Mouse (Mus musculus): Measurements from ENCODE around the gene Gm29797. TPM values are rescaled to one million over a fixed set of nuclear protein-coding genes. Genes with fewer than 3 reads are reported as not detected.

Gene Gm29797
- polyA plus RNA-seq, 1 experiment from 2014 or later = not detected

- peaks cover 5% of the 10 kb centered on the region; the same call in 1 of the 2 replicates for H3K4me1 ChIP-seq
- no peak overlapping the region for H3K4me2 ChIP-seq (replicated peaks)
- no peak overlapping the region for H3K9ac ChIP-seq (replicated peaks)
- H3K9me3 ChIP-seq = no peaks in the 10 kb centered on the region
- H3K4me3 ChIP-seq = no peak overlapping the region
- no peak for ATAC-seq (ENCODE audit: low FRiP score, low read depth)
- H3K27ac ChIP-seq (replicated peaks) = no peak overlapping the region
- peaks cover 45% of the 10 kb centered on the region for H3K36me3 ChIP-seq
- WGBS = 67% methylated on average over 2 of the region's 2 CpGs
- 0 out of 2 replicates have a peak, but pooled peaks cover 3% of the 10 kb centered on the region for H3K27me3 ChIP-seq
Measured at GRCm38 (mm10) chr2:181657441-181657840, 607 bp downstream of the Gm29797 start.

DNA sequence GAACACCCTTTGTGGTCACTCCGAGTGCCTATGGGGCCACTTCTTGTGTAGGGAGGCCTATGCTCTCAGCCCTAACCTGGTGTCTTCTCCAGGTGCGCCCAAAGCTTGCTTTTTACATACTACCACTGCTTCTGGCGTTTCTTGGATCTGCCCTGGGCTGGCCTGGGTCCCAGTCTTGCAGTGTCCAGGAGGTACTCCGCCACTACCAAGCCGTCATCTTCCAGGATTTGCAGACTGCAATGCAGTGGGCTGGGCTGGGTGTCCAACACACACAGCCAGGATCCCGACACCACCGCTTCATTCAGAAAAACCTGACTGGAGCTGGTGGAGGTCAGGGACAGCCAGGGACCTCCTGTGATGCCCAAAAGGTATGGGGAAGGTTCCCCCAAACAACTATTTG is 1.7 kb downstream of the Gm29797 start:
- H3K4me1 ChIP-seq = peaks cover 5% of the 10 kb centered on the region; the same call in 1 of the 2 replicates
- H3K27me3 ChIP-seq = 0 out of 2 replicates have a peak, but pooled peaks cover 3% of the 10 kb centered on the region
- no peak overlapping the region for H3K4me2 ChIP-seq (replicated peaks)
- WGBS = 86% methylated on average over 7 of the region's 7 CpGs
- H3K27ac ChIP-seq (replicated peaks) = no peak overlapping the region
- H3K9me3 ChIP-seq = no peaks in the 10 kb centered on the region
- no peak overlapping the region for H3K4me3 ChIP-seq
- no peak for ATAC-seq (ENCODE audit: low FRiP score, low read depth)
- H3K36me3 ChIP-seq = peaks cover 34% of the 10 kb centered on the region
- no peak overlapping the region for H3K9ac ChIP-seq (replicated peaks)

GRCm38 (mm10) chr2:181658930-181659555 is 2.2 kb downstream of the Gm29797 start:
- Histone ChIP-seq H3K27me3 (0 out of 2 replicates have a peak, but pooled peaks cover 3% of the 10 kb centered on the region), H3K4me1 (peaks cover 5% of the 10 kb centered on the region; the same call in 1 of the 2 replicates), H3K4me3 (no peak overlapping the region), H3K9ac (replicated peaks) (no peak overlapping the region), H3K9me3 (no peaks in the 10 kb centered on the region), H3K4me2 (replicated peaks) (0 out of 2 replicates have a peak overlapping the region, but pooled peaks have one; percentile 15), H3K36me3 (peaks cover 29% of the 10 kb centered on the region), H3K27ac (replicated peaks) (no peak overlapping the region)
- ATAC-seq (ENCODE audit: low FRiP score, low read depth) = peak; percentile 49; the same call in 1 of the 2 replicates
- 32% methylated on average over 17 of the region's 17 CpGs for WGBS

- Histone ChIP-seq H3K36me3 (peaks cover 27% of the 10 kb centered on the region), H3K27me3 (0 out of 2 replicates have a peak, but pooled peaks cover 3% of the 10 kb centered on the region), H3K4me1 (peaks cover 5% of the 10 kb centered on the region; the same call in 1 of the 2 replicates), H3K9ac (replicated peaks) (0 out of 2 replicates have a peak overlapping the region, but pooled peaks have one; percentile 20), H3K4me3 (no peak overlapping the region), H3K9me3 (no peaks in the 10 kb centered on the region), H3K27ac (replicated peaks) (no peak overlapping the region), H3K4me2 (replicated peaks) (peak overlapping the region; percentile 15; the same call in 1 of the 2 replicates)
- WGBS = 12% methylated on average over 9 of the region's 9 CpGs
- peak; percentile 56; the same call in 1 of the 2 replicates for ATAC-seq (ENCODE audit: low FRiP score, low read depth)
Measured at GRCm38 (mm10) chr2:181659609-181660055, 2.8 kb downstream of the Gm29797 start.

DNA sequence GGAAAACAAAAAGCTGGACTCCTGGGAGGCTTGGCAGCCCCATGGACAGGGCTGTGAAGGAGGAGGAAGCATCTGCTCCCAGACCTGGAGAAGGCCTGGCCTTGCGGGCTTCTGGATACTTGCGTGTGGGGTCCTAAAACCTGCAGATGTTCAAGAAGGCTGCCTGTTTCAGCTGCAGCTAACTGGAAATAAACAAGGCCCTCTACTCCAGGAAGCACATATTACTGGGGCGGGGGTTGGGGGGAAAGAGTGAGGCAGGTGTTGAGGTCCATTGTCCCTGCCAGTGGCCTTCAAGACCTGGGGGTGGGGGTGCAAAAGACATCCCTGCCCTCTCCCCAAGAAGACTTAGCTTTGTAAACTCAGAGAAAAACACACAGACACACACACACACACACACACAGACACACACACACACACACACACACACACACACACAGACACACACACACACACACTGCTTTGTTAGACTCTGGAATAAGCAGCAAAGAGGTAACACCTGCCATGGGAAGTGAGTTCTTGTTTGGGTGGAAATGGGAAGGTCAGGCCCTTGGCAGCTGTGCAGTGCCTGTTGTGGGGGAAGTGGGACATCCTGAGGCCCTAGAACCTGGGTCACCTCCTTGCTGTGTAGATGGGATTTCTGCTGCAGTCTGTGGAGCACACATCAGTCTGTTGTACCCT is 5.9 kb downstream of the Gm29797 start:
- peaks cover 2% of the 10 kb centered on the region; the same call in 1 of the 2 replicates for H3K27me3 ChIP-seq
- no peak for ATAC-seq (ENCODE audit: low FRiP score, low read depth)
- H3K9ac ChIP-seq (replicated peaks) = no peak overlapping the region
- peaks cover 5% of the 10 kb centered on the region; the same call in 1 of the 2 replicates for H3K4me1 ChIP-seq
- WGBS = 86% methylated on average over 3 of the region's 3 CpGs
- no peak overlapping the region for H3K4me2 ChIP-seq (replicated peaks)
- no peaks in the 10 kb centered on the region for H3K9me3 ChIP-seq
- H3K36me3 ChIP-seq = no peaks in the 10 kb centered on the region
- H3K27ac ChIP-seq (replicated peaks) = no peak overlapping the region
- H3K4me3 ChIP-seq = no peak overlapping the region

- peaks cover 6% of the 10 kb centered on the region for H3K27me3 ChIP-seq
- no peaks in the 10 kb centered on the region for H3K9me3 ChIP-seq
- no peaks in the 10 kb centered on the region for H3K36me3 ChIP-seq
- H3K4me3 ChIP-seq = no peak overlapping the region
- WGBS = 34% methylated on average over 4 of the region's 4 CpGs
- no peak overlapping the region for H3K27ac ChIP-seq (replicated peaks)
- no peak overlapping the region for H3K9ac ChIP-seq (replicated peaks)
- no peak overlapping the region for H3K4me2 ChIP-seq (replicated peaks)
- H3K4me1 ChIP-seq = peaks cover 5% of the 10 kb centered on the region; the same call in 1 of the 2 replicates
- ATAC-seq (ENCODE audit: low FRiP score, low read depth) = no peak
Measured at GRCm38 (mm10) chr2:181663298-181663630, 6.4 kb downstream of the Gm29797 start.

GRCm38 (mm10) chr2:181670285-181670912 is 13.6 kb downstream of the Gm29797 start:
- no peak overlapping the region for H3K27ac ChIP-seq (replicated peaks)
- ATAC-seq (ENCODE audit: low FRiP score, low read depth) = no peak
- H3K27me3 ChIP-seq = peaks cover 70% of the 10 kb centered on the region
- 3% methylated on average over 56 of the region's 56 CpGs for WGBS
- H3K9ac ChIP-seq (replicated peaks) = peak overlapping the region; percentile 25; the same call in 1 of the 2 replicates
- H3K4me1 ChIP-seq = peaks cover 26% of the 10 kb centered on the region
- peak overlapping the region; percentile 51 for H3K4me2 ChIP-seq (replicated peaks)
- H3K36me3 ChIP-seq = no peaks in the 10 kb centered on the region
- H3K9me3 ChIP-seq = no peaks in the 10 kb centered on the region
- H3K4me3 ChIP-seq = peak overlapping the region; percentile 40

GRCm38 (mm10) chr2:181670913-181671311 is 14.1 kb downstream of the Gm29797 start:
- WGBS = under 1% methylated on average over 41 of the region's 41 CpGs
- no peaks in the 10 kb centered on the region for H3K9me3 ChIP-seq
- H3K27ac ChIP-seq (replicated peaks) = no peak overlapping the region
- peak overlapping the region; percentile 40 for H3K4me3 ChIP-seq
- peak overlapping the region; percentile 25; the same call in 1 of the 2 replicates for H3K9ac ChIP-seq (replicated peaks)
- H3K4me2 ChIP-seq (replicated peaks) = peak overlapping the region; percentile 51
- peaks cover 31% of the 10 kb centered on the region for H3K4me1 ChIP-seq
- H3K36me3 ChIP-seq = no peaks in the 10 kb centered on the region
- no peak for ATAC-seq (ENCODE audit: low FRiP score, low read depth)
- H3K27me3 ChIP-seq = peaks cover 70% of the 10 kb centered on the region

- H3K9me3 ChIP-seq = no peaks in the 10 kb centered on the region
- H3K9ac ChIP-seq (replicated peaks) = peak within 1 kb of the TSS; percentile 25; the same call in 1 of the 2 replicates
- peak within 1 kb of the TSS; percentile 51 for H3K4me2 ChIP-seq (replicated peaks)
- H3K27me3 ChIP-seq = peaks cover 70% of the 10 kb centered on the region
- ATAC-seq (ENCODE audit: low FRiP score, low read depth) = no peak
- WGBS = under 1% methylated on average over 43 of the region's 43 CpGs
- H3K27ac ChIP-seq (replicated peaks) = no peak within 1 kb of the TSS
- peaks cover 35% of the 10 kb centered on the region for H3K4me1 ChIP-seq
- peak within 1 kb of the TSS; percentile 40 for H3K4me3 ChIP-seq
- no peaks in the 10 kb centered on the region for H3K36me3 ChIP-seq
Measured at GRCm38 (mm10) chr2:181671326-181671725, 14.5 kb downstream of the Gm29797 start, which contains the start of gene Sox18. Gene Sox18, minus strand, starts transcription at chr2:181671640.

GRCm38 (mm10) chr2:181671984-181672383 is 15.2 kb downstream of the Gm29797 start:
- no peak for ATAC-seq (ENCODE audit: low FRiP score, low read depth)
- Histone ChIP-seq H3K27ac (replicated peaks) (no peak overlapping the region), H3K4me1 (peaks cover 37% of the 10 kb centered on the region), H3K36me3 (no peaks in the 10 kb centered on the region), H3K4me2 (replicated peaks) (no peak overlapping the region), H3K9me3 (no peaks in the 10 kb centered on the region), H3K4me3 (no peak overlapping the region), H3K27me3 (peaks cover 70% of the 10 kb centered on the region), H3K9ac (replicated peaks) (no peak overlapping the region)
- 23% methylated on average over 7 of the region's 7 CpGs for WGBS

GRCm38 (mm10) chr2:181673501-181673900 is 16.7 kb downstream of the Gm29797 start:
- H3K9me3 ChIP-seq = no peaks in the 10 kb centered on the region
- H3K4me1 ChIP-seq = peaks cover 37% of the 10 kb centered on the region
- no peak overlapping the region for H3K4me3 ChIP-seq
- H3K9ac ChIP-seq (replicated peaks) = no peak overlapping the region
- H3K27me3 ChIP-seq = peaks cover 62% of the 10 kb centered on the region
- H3K36me3 ChIP-seq = no peaks in the 10 kb centered on the region
- no peak overlapping the region for H3K27ac ChIP-seq (replicated peaks)
- 38% methylated on average over 1 of the region's 1 CpGs for WGBS
- no peak for ATAC-seq (ENCODE audit: low FRiP score, low read depth)
- no peak overlapping the region for H3K4me2 ChIP-seq (replicated peaks)
